Mouse (Mus musculus): ENCODE measurements around the gene Tmem200a. TPM values are rescaled to one million over a fixed set of nuclear protein-coding genes. Genes with fewer than 3 reads are reported as not detected.

Gene Tmem200a
- polyA plus RNA-seq (2016; fragmentation: Nextera tagmentation; extraction: Ambion mirVana): 0.97 and 1.3 TPM in 2 replicates

- H3K27ac ChIP-seq: no peak within 1 kb of the TSS
- no peaks in the 10 kb centered on the region for H3K9me3 ChIP-seq (replicated peaks)
- no peaks in the 10 kb centered on the region for H3K4me1 ChIP-seq
- WGBS (ENCODE audit: insufficient replicate concordance): 3% methylated on average over 46 of the region's 46 CpGs
- H3K4me3 ChIP-seq: peak within 1 kb of the TSS; percentile 48
- H3K36me3 ChIP-seq: no peaks in the 10 kb centered on the region
- H3K9ac ChIP-seq: no peak within 1 kb of the TSS
- H3K27me3 ChIP-seq (replicated peaks): peaks cover 27% of the 10 kb centered on the region
- no peak for ATAC-seq
- H3K4me2 ChIP-seq: peak within 1 kb of the TSS; percentile 68
Observed at GRCm38 (mm10) chr10:26078521-26079142, at the start of gene Tmem200a. Gene Tmem200a, minus strand, starts transcription at chr10:26079052.

DNA sequence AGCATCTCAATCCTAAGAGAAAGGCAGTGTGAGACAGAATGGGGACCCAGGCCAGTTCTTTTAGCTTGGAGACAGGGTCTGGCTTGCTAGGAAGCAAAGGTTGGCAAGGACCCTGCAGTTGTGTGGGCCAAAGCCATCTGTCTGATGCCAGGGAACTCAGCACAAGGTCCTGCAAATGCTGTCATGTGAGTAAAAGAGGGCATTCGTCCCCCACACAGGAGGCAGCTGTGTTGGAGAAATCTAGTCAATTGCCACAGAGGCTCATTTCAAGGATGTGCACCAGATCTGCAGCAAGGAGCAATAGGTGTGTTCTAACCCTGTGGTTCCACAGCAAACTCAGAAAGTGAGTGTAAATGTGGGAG is 41.0 kb upstream of the Tmem200a start:
- Histone ChIP-seq H3K9ac (no peak overlapping the region), H3K4me3 (no peak overlapping the region), H3K4me1 (no peaks in the 10 kb centered on the region), H3K36me3 (no peaks in the 10 kb centered on the region), H3K4me2 (no peak overlapping the region), H3K27me3 (replicated peaks) (no peaks in the 10 kb centered on the region), H3K27ac (no peak overlapping the region), H3K9me3 (replicated peaks) (no peaks in the 10 kb centered on the region)
- 35% methylated on average over 1 of the region's 1 CpGs for WGBS (ENCODE audit: insufficient replicate concordance)
- ATAC-seq: no peak

- no peaks in the 10 kb centered on the region for H3K9me3 ChIP-seq (replicated peaks)
- H3K27me3 ChIP-seq (replicated peaks): no peaks in the 10 kb centered on the region
- H3K9ac ChIP-seq: no peak overlapping the region
- WGBS (ENCODE audit: insufficient replicate concordance): 61% methylated on average over 6 of the region's 6 CpGs
- no peak for ATAC-seq
- no peak overlapping the region for H3K27ac ChIP-seq
- H3K4me3 ChIP-seq: no peak overlapping the region
- no peak overlapping the region for H3K4me2 ChIP-seq
- no peaks in the 10 kb centered on the region for H3K36me3 ChIP-seq
- H3K4me1 ChIP-seq: no peaks in the 10 kb centered on the region
Observed at GRCm38 (mm10) chr10:26119067-26119821, 40.4 kb upstream of the Tmem200a start.

DNA sequence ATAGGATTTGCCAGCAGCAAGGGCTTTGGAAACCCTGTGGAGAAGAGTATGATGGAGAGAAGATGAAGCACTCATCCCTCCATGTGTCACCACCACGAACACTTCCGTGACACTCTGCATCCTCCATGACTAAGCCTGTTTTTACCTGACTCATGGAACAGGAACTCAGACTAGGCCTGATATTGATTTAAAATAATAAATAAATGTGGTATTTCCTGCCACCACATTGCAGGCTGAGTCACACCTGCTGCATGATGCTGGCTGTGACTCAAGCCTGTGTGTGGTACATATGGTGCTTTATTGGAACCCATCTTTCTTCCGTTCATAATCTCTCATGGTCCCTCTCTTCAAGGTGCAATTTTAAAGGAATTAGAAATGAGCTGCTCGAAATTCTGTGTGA is 35.6 kb upstream of the Tmem200a start:
- H3K4me2 ChIP-seq: no peak overlapping the region
- H3K4me1 ChIP-seq: no peaks in the 10 kb centered on the region
- H3K9me3 ChIP-seq (replicated peaks): no peaks in the 10 kb centered on the region
- no peaks in the 10 kb centered on the region for H3K36me3 ChIP-seq
- no peak overlapping the region for H3K4me3 ChIP-seq
- H3K9ac ChIP-seq: no peak overlapping the region
- no peak for ATAC-seq
- 63% methylated on average over 4 of the region's 4 CpGs for WGBS (ENCODE audit: insufficient replicate concordance)
- no peaks in the 10 kb centered on the region for H3K27me3 ChIP-seq (replicated peaks)
- H3K27ac ChIP-seq: no peak overlapping the region

DNA sequence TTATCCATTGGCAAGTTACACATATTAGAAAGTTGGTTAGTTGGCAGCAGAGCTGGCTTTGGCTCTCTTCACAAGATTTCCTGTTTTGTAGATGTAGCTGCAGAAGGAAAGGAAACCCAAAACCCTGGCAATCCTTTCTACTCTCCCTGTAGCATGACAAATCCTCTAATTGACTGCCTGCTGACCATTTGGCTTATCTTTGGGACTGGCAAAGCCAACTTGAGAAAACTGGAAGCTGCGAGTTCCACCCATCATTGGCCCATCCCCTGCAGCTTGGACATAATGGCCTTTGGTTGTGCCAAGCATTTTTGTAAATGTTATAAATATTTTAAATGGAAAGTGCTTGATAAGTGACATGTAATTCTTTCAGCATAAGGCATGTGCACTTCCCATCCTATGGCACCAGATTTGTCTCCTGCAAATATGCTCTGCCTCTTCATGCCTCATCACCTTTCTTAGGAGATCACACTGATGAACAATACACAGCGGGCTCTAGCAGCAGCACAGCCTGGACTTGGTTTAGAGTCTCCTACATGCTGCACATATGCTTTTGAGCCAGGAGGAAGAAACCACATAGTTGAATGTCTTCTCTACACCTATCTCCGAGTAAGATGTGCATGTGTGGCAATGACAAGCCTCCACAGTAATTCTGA is 24.6 kb upstream of the Tmem200a start:
- 49% methylated on average over 3 of the region's 3 CpGs for WGBS (ENCODE audit: insufficient replicate concordance)
- ATAC-seq: no peak
- H3K4me2 ChIP-seq: no peak overlapping the region

GRCm38 (mm10) chr10:26082081-26082480 is 3.2 kb upstream of the Tmem200a start:
- H3K9ac ChIP-seq: no peak overlapping the region
- no peak for ATAC-seq
- WGBS (ENCODE audit: insufficient replicate concordance): 51% methylated on average over 4 of the region's 4 CpGs
- no peak overlapping the region for H3K4me3 ChIP-seq
- H3K36me3 ChIP-seq: no peaks in the 10 kb centered on the region
- H3K9me3 ChIP-seq (replicated peaks): no peaks in the 10 kb centered on the region
- no peaks in the 10 kb centered on the region for H3K4me1 ChIP-seq
- H3K27ac ChIP-seq: no peak overlapping the region
- H3K4me2 ChIP-seq: no peak overlapping the region
- peaks cover 23% of the 10 kb centered on the region for H3K27me3 ChIP-seq (replicated peaks)

More for the DNA sequence above, 24.6 kb upstream of the Tmem200a start:
- Histone ChIP-seq H3K36me3 (no peaks in the 10 kb centered on the region), H3K9me3 (replicated peaks) (no peaks in the 10 kb centered on the region), H3K4me3 (no peak overlapping the region), H3K27me3 (replicated peaks) (no peaks in the 10 kb centered on the region), H3K4me1 (no peaks in the 10 kb centered on the region), H3K9ac (no peak overlapping the region), H3K27ac (no peak overlapping the region)

DNA sequence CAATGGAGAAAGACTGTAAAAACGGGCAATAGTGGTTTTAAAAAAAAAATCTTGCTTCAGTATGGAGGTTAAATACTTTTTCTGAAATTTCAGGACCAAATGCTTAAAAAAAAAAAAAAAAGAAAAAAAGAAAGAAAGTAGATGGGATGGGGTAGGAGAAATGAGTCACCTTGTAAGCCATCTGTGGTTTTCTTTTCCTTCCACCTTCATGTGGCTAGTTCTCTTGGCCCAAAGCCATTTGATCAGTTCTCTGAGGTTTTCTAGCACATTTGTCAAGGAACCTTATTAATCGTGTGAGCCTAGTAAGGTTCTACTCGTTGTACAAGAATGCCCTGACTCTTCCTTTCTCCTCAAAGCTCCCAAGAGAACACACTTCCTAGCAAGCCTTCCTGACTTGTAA is 826 bp upstream of the Tmem200a start:
- H3K9me3 ChIP-seq (replicated peaks): no peaks in the 10 kb centered on the region
- no peak overlapping the region for H3K4me2 ChIP-seq
- no peak overlapping the region for H3K9ac ChIP-seq
- H3K4me1 ChIP-seq: no peaks in the 10 kb centered on the region
- WGBS (ENCODE audit: insufficient replicate concordance): 43% methylated on average over 3 of the region's 3 CpGs
- H3K27me3 ChIP-seq (replicated peaks): peaks cover 27% of the 10 kb centered on the region
- no peak overlapping the region for H3K27ac ChIP-seq
- no peaks in the 10 kb centered on the region for H3K36me3 ChIP-seq
- H3K4me3 ChIP-seq: no peak overlapping the region
- no peak for ATAC-seq

DNA sequence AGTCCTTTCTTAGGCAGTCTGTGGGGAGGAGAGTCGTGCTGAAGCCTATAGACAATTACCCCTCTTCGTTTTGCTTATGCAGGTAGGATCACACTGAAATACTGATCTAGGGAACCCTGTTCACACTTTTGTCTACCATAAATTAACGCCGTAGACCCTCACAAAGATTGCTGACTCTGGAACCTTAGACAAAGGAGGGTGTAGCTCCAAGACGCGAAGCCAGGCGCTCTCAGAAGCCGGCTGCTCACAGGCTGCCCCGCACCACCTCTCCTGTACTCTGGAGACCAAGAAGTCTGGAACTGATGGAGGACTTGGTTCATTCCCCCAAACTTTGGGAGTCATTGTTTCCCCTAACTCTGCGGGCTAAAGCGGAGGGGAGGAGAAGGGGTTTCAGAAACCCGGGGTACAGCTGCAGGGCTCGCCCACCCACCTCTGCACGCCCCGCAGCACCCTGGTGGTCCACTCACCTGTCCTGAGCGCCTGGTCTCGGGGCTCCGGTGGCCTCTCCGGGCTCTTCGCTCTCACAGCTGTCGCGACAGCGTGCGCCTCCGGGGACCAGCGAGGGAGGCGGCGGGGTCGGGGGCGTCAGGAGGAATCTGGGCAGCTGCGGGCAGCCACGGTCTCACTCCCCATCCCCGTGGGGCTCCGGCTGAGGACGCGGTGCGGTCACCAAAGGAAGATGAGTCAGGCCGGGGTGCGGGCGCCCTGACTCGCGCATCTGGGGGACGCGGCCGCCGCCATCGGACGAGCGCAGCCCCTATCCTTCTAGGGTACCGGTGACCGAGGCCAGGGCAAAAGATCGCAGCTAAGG is 976 bp downstream of the Tmem200a start, which contains the start of gene Gm9767:
TSS of gene Gm9767 (plus strand) at position 585 of the 811 bp plus-strand sequence.
- 3% methylated on average over 52 of the region's 52 CpGs for WGBS (ENCODE audit: insufficient replicate concordance)
- H3K4me2 ChIP-seq: peak within 1 kb of the TSS; percentile 68
- H3K4me1 ChIP-seq: no peaks in the 10 kb centered on the region
- no peaks in the 10 kb centered on the region for H3K36me3 ChIP-seq
- no peak within 1 kb of the TSS for H3K27ac ChIP-seq
- ATAC-seq: no peak
- H3K9ac ChIP-seq: no peak within 1 kb of the TSS
- H3K27me3 ChIP-seq (replicated peaks): peaks cover 27% of the 10 kb centered on the region
- no peaks in the 10 kb centered on the region for H3K9me3 ChIP-seq (replicated peaks)
- peak within 1 kb of the TSS; percentile 48 for H3K4me3 ChIP-seq

DNA sequence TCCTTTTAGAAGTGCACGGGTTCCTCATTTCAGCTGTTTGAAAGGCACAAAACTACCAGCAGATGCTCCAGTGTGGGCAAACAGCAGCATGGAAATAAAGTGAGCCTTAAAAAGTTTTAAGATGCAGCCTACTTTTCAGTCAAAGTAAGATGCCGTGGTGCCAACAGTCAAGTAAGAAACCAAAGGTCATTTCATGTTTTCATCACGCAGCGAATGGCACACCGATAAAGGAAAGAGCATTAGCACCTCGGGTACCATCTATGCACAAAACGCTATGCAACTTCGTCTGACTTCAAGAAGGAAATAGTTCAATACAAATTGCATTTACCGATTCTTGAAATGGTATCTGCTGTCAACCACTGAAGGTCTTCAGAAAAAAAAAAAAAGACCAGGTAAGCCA is 1.9 kb downstream of the Tmem200a start:
- peaks cover 27% of the 10 kb centered on the region for H3K27me3 ChIP-seq (replicated peaks)
- WGBS (ENCODE audit: insufficient replicate concordance): 72% methylated on average over 9 of the region's 9 CpGs

DNA sequence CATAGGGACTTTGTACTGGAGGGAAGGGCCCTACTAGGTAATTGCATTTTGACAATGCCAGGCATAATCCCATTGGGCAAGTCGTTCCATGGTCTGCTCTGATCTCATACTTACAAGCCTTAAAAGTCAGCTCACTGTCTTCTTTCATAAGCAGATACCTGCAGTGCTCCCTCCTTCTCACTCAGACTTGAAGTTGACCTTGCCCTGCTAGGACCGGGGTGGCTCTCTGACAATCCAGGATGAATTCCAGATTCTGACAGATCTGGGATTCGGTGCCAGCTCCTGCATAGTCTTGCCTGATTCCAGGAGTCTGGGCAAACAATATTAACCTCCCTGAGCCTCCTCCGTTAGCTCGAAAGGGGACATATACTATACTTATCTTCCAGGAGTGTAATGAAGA is 6.9 kb downstream of the Tmem200a start:
- H3K4me2 ChIP-seq: no peak overlapping the region
- no peak overlapping the region for H3K4me3 ChIP-seq
- ATAC-seq: no peak
- H3K27me3 ChIP-seq (replicated peaks): peaks cover 3% of the 10 kb centered on the region; the same call in 1 of the 2 replicates
- no peaks in the 10 kb centered on the region for H3K9me3 ChIP-seq (replicated peaks)
- H3K4me1 ChIP-seq: no peaks in the 10 kb centered on the region
- no peak overlapping the region for H3K27ac ChIP-seq
- H3K36me3 ChIP-seq: no peaks in the 10 kb centered on the region
- WGBS (ENCODE audit: insufficient replicate concordance): 69% methylated on average over 5 of the region's 5 CpGs
- no peak overlapping the region for H3K9ac ChIP-seq

More for the DNA sequence above, 1.9 kb downstream of the Tmem200a start:
- Histone ChIP-seq H3K9me3 (replicated peaks) (no peaks in the 10 kb centered on the region), H3K9ac (no peak overlapping the region), H3K27ac (no peak overlapping the region), H3K4me1 (no peaks in the 10 kb centered on the region), H3K4me3 (no peak overlapping the region), H3K36me3 (no peaks in the 10 kb centered on the region), H3K4me2 (no peak overlapping the region)
- ATAC-seq: no peak

- Histone ChIP-seq H3K27me3 (replicated peaks) (no peaks in the 10 kb centered on the region), H3K36me3 (no peaks in the 10 kb centered on the region), H3K4me2 (no peak overlapping the region), H3K9ac (no peak overlapping the region), H3K4me3 (no peak overlapping the region), H3K4me1 (no peaks in the 10 kb centered on the region), H3K27ac (no peak overlapping the region), H3K9me3 (replicated peaks) (no peaks in the 10 kb centered on the region)
- no peak for ATAC-seq
- WGBS (ENCODE audit: insufficient replicate concordance): 56% methylated on average over 4 of the region's 4 CpGs
Observed at GRCm38 (mm10) chr10:26063071-26063470, 15.8 kb downstream of the Tmem200a start.

Data from liver, embryonic 12.5 days (tissue).